Mouse (Mus musculus) spleen, adult 2 months (tissue): ENCODE measurements around the gene Nrm. TPM values are rescaled to one million over a fixed set of nuclear protein-coding genes. Genes with fewer than 3 reads are reported as not detected.

Experiments used
- DNase-seq, 2 experiments: peaks; one replicate each; pipeline versions ENCODE4 v3.0.0 to v3.0.0-alpha.2; 2012 to 2021; ENCODE audit warnings: low spot score in 2 of 2, low read depth in 1 of 2
- H3K27ac ChIP-seq: fragments of 200-500 bp; 2 replicates; pipeline ENCODE4 v1.5.1; 2012; ENCODE audit warnings: low read length, inconsistent platforms; ENCODE audit not compliant: insufficient read depth
- H3K27me3 ChIP-seq: fragments of 200-500 bp; 2 replicates; pipeline ENCODE4 v1.6.1; 2012; ENCODE audit warnings: mild to moderate bottlenecking, moderate library complexity, low read length, inconsistent platforms; ENCODE audit not compliant: control insufficient read depth, insufficient read depth
- H3K36me3 ChIP-seq: fragments of 200-500 bp; 2 replicates; pipeline ENCODE4 v1.6.1; 2012; ENCODE audit warnings: mild to moderate bottlenecking, low read length, inconsistent platforms; ENCODE audit not compliant: control insufficient read depth, insufficient read depth
- H3K4me1 ChIP-seq: fragments of 200-500 bp; 2 replicates; pipeline ENCODE4 v1.6.1; 2011; ENCODE audit warnings: inconsistent platforms; ENCODE audit not compliant: control insufficient read depth, insufficient read depth, insufficient read length
- H3K4me3 ChIP-seq: fragments of 200-500 bp; 2 replicates; pipeline ENCODE4 v1.5.1; 2011; ENCODE audit warnings: mild to moderate bottlenecking, inconsistent platforms; ENCODE audit not compliant: insufficient read depth, insufficient read length; ENCODE audit errors: extremely low read depth
- CTCF ChIP-seq: fragments of 200-500 bp; IDR thresholded peaks from 2 replicates; pipeline ENCODE4 v1.5.1; 2011; ENCODE audit warnings: mild to moderate bottlenecking, inconsistent platforms; ENCODE audit not compliant: insufficient read depth, insufficient read length, insufficient replicate concordance; ENCODE audit errors: extremely low read depth
- POLR2A ChIP-seq: fragments of 200-500 bp; IDR thresholded peaks from 2 replicates; pipeline ENCODE4 v1.6.1; 2011; ENCODE audit warnings: low read depth, low read length, inconsistent platforms
- WGBS: fragments of 180-500 bp; shearing (Covaris S2); methylation state at CpG from one replicate; pipeline ENCODE4 v1.1.7; 2018; 5-methylcytosine and 5-hydroxymethylcytosine counted together
- polyA plus RNA-seq: library from polyadenylated mRNA; depleted of rRNA; stranded (reverse); fragments of >200 nt; gene quantifications from 2 replicates; pipeline ENCODE4 v1.2.3, GENCODE M21; 2012; rRNA removed

Nrm gene
- polyA plus RNA-seq, 1 experiment = 58.5 TPM

DNA sequence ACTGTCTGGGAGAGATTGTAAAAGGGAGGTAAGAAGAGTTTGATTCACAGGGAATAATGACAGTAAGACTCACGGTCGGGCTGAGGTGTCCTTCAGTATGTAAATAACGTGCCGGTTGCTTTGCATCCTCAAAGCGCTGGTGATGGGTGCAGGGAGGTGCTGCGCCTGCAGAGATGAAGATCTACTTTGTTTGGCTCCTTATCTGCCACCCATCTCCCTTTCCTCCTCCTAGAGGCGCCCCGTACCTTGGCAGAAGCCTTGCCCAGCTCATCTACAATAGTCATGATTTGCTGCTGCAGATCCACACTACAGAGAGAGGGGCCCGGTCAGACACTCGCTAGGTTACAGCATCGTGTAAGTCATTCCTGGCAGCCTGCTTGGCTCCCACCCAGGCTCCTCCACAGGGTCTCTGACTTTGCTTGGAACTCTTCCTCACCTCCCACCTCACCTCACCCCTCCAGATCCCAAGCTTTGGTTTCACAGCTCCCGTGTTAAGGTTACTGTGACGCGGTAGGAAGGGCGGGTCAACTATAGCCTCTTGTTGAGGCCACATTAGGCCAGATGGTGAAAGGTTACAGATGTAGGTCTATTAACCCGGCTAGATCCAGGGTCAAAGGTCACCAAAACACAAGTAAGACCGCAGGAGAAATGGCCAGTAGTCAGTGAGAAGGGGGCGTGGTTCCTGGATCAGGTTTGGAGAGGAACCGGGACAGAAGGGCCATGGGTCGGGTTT, 48.2 kb downstream of the Nrm start:
- WGBS = 26% methylated on average over 20 of the region's 20 CpGs
- Histone ChIP-seq H3K36me3 (peaks cover 7% of the 10 kb centered on the region), H3K27me3 (no peaks in the 10 kb centered on the region), H3K27ac (peak overlapping the region; percentile 66; the same call in 1 of the 2 replicates), H3K4me1 (peaks cover 5% of the 10 kb centered on the region; the same call in 1 of the 2 replicates), H3K4me3 (peak overlapping the region; percentile 90)
- TF ChIP-seq CTCF (no peak), POLR2A (no peak)
- DNase-seq = peak in 1 of 2 experiments; percentile 6

DNA sequence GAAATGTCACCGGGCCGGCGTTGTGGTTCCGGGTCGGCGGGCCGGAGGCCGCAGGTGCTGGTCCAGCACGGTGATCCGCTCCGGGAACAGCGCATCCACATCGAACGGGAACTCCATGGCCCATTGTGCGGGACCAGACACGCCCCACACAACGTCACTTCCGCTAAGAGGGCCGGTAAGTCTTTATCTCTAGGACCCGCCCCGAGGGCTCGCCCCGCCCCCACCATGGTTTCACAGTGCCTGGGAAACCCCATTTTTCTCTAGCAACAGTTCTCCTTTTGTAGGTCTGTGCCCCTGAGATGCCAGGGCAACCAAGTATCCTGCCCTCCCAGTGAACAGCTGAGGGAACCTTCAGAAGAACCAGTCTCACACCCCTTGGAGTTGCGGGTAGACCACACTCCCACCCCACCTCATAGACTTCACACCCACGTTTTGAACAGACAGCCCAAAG, 48.8 kb downstream of the Nrm start, which contains the start of gene Atat1:
Atat1 (minus strand) TSS at position 157 of the 451 bp plus-strand sequence.
- TF ChIP-seq CTCF (no peak), POLR2A (peak; percentile 32; the same call in 1 of the 2 replicates)
- Histone ChIP-seq H3K4me1 (peaks cover 5% of the 10 kb centered on the region; the same call in 1 of the 2 replicates), H3K27me3 (no peaks in the 10 kb centered on the region), H3K27ac (peak within 1 kb of the TSS; percentile 87), H3K36me3 (peaks cover 8% of the 10 kb centered on the region), H3K4me3 (peak within 1 kb of the TSS; percentile 90)
- 1% methylated on average over 25 of the region's 25 CpGs for WGBS
- DNase-seq = peak; percentile 94 to 98

GRCm38 (mm10) chr17:35914975-35915374, 53.9 kb downstream of the Nrm start:
- TF ChIP-seq POLR2A (no peak), CTCF (no peak)
- 75% methylated on average over 6 of the region's 6 CpGs for WGBS
- no peak overlapping the region for H3K27ac ChIP-seq

More at GRCm38 (mm10) chr17:35914975-35915374, 53.9 kb downstream of the Nrm start:
- peaks cover 10% of the 10 kb centered on the region for H3K4me1 ChIP-seq
- no peak overlapping the region for H3K4me3 ChIP-seq
- no peaks in the 10 kb centered on the region for H3K27me3 ChIP-seq
- peaks cover 19% of the 10 kb centered on the region for H3K36me3 ChIP-seq
- no peak for DNase-seq

Other genes with a start within 250 kb of the Nrm start
- gene Gm9573, start 234.7 kb upstream of the Nrm start, polyA plus RNA-seq = not detected in 2 replicates
- gene Mucl3, start 217.6 kb upstream of the Nrm start, polyA plus RNA-seq = not detected in 2 replicates
- gene Vars2, start 193.7 kb upstream of the Nrm start, polyA plus RNA-seq = 28.9 and 37.3 TPM in 2 replicates
- gene Gtf2h4, start 187.6 kb upstream of the Nrm start, polyA plus RNA-seq = 21.7 and 23.5 TPM in 2 replicates
- gene Ddr1, start 156.7 kb upstream of the Nrm start, polyA plus RNA-seq = 27.0 and 38.7 TPM in 2 replicates
- gene Ier3, start 39.6 kb upstream of the Nrm start, polyA plus RNA-seq = 3.7 and 5.1 TPM in 2 replicates
- gene Flot1, start 38.1 kb upstream of the Nrm start, polyA plus RNA-seq = 29.9 and 35.8 TPM in 2 replicates
- 305 and 404 TPM in 2 replicates for gene Tubb5, start 23.0 kb upstream of the Nrm start, polyA plus RNA-seq
- 10.8 and 11.6 TPM in 2 replicates for gene Mdc1, start 19.8 kb upstream of the Nrm start, polyA plus RNA-seq
- gene Ppp1r18, start 4.3 kb downstream of the Nrm start, polyA plus RNA-seq = 144 and 155 TPM in 2 replicates
- 79.1 and 85.7 TPM in 2 replicates for gene Dhx16, start 18.5 kb downstream of the Nrm start, polyA plus RNA-seq
- gene 2310061I04Rik, start 36.1 kb downstream of the Nrm start, polyA plus RNA-seq = 35.4 and 39.9 TPM in 2 replicates
- 24.3 and 34.8 TPM in 2 replicates for gene Atat1, start 48.8 kb downstream of the Nrm start, polyA plus RNA-seq
- 39.5 and 45.1 TPM in 2 replicates for gene Mrps18b, start 55.1 kb downstream of the Nrm start, polyA plus RNA-seq
- 26.1 and 27.1 TPM in 2 replicates for gene Ppp1r10, start 55.1 kb downstream of the Nrm start, polyA plus RNA-seq
- 65.1 and 79.6 TPM in 2 replicates for gene Abcf1, start 108.4 kb downstream of the Nrm start, polyA plus RNA-seq
- 28.9 and 33.9 TPM in 2 replicates for gene Gnl1, start 118.5 kb downstream of the Nrm start, polyA plus RNA-seq
- gene Prr3, start 118.9 kb downstream of the Nrm start, polyA plus RNA-seq = 19.3 and 24.3 TPM in 2 replicates
- gene H2-T24, start 159.2 kb downstream of the Nrm start, polyA plus RNA-seq = 19.1 and 19.2 TPM in 2 replicates
- gene H2-T23, start 171.5 kb downstream of the Nrm start, polyA plus RNA-seq = 344 and 382 TPM in 2 replicates
- 60.3 and 61.9 TPM in 2 replicates for gene H2-T22, start 181.4 kb downstream of the Nrm start, polyA plus RNA-seq
- gene Gm6034, start 181.6 kb downstream of the Nrm start, polyA plus RNA-seq = 0.08 and 0.22 TPM in 2 replicates
- 0.08 and 0.19 TPM in 2 replicates for gene Gm11127, start 197.1 kb downstream of the Nrm start, polyA plus RNA-seq